Mouse (Mus musculus) MEL (cell line): Measurements from ENCODE around the gene Nkg7. TPM values are rescaled to one million over a fixed set of nuclear protein-coding genes. Genes with fewer than 3 reads are reported as not detected.
"Not testable (repeated sequence)": the region's sequence is repeated elsewhere in the genome, so short reads cannot be mapped to it uniquely, and the experiment has no call there.

ENCODE experiments used
- DNase-seq: peaks from one replicate; pipeline ENCODE4 v3.0.0; 2011; ENCODE audit warnings: low read depth, low spot score
- H3K27ac ChIP-seq: 2 replicates; pipeline ENCODE4 v1.5.1; 2012; ENCODE audit warnings: low read depth, mild to moderate bottlenecking, control low read depth, low read length, moderate library complexity; ENCODE audit not compliant: control insufficient read depth
- H3K27me3 ChIP-seq, 2 experiments: fragments of 150-350 bp in 1 of 2; sonication (generic) in 1 of 2; 2 replicates each; pipeline ENCODE4 v1.6.1; 2012; ENCODE audit warnings: low read length in 2 of 2, mild to moderate bottlenecking in 2 of 2, improper control_type of control experiment in 1 of 2, moderate library complexity in 1 of 2; ENCODE audit not compliant: insufficient read depth in 2 of 2, control insufficient read depth in 1 of 2
- H3K36me3 ChIP-seq, 2 experiments: 2 replicates each; pipeline ENCODE4 v1.6.1; 2012 to 2014; ENCODE audit warnings: low read length in 2 of 2, improper control_type of control experiment in 1 of 2, inconsistent platforms in 1 of 2, mild to moderate bottlenecking in 1 of 2; ENCODE audit not compliant: insufficient read depth in 2 of 2, control insufficient read depth in 1 of 2
- H3K4me1 ChIP-seq, 2 experiments: fragments of 150-350 bp in 1 of 2; sonication (generic) in 1 of 2; 2 replicates each; pipeline ENCODE4 v1.6.1; 2012; ENCODE audit warnings: low read length in 2 of 2, improper control_type of control experiment in 1 of 2, mild to moderate bottlenecking in 1 of 2; ENCODE audit not compliant: insufficient read depth in 2 of 2, control insufficient read depth in 1 of 2
- H3K4me3 ChIP-seq, 2 experiments: fragments of 150-350 bp in 1 of 2; sonication (generic) in 1 of 2; 2 replicates each; pipeline ENCODE4 v1.5.1; 2012; ENCODE audit warnings: low read depth in 2 of 2, low read length in 2 of 2, mild to moderate bottlenecking in 2 of 2, moderate library complexity in 2 of 2, control low read depth in 1 of 2, improper control_type of control experiment in 1 of 2; ENCODE audit not compliant: control insufficient read depth in 1 of 2, insufficient read depth in 1 of 2
- H3K79me2 ChIP-seq: 2 replicates; pipeline ENCODE4 v1.6.1; 2012; ENCODE audit warnings: mild to moderate bottlenecking, low read length, moderate library complexity; ENCODE audit not compliant: control insufficient read depth, poor library complexity, insufficient read depth
- H3K9ac ChIP-seq: 2 replicates; pipeline ENCODE4 v1.6.1; 2012; ENCODE audit warnings: low read depth, mild to moderate bottlenecking, control low read depth, low read length, moderate library complexity; ENCODE audit not compliant: control insufficient read depth, poor library complexity, severe bottlenecking
- H3K9me3 ChIP-seq: fragments of 150-350 bp; sonication (generic); replicated peaks from 2 replicates; pipeline ENCODE4 v1.6.1; 2012; ENCODE audit warnings: mild to moderate bottlenecking, low read length, improper control_type of control experiment, moderate library complexity; ENCODE audit not compliant: insufficient read depth
- CHD2 ChIP-seq: IDR thresholded peaks from 2 replicates; pipeline ENCODE4 v1.6.1; 2011; ENCODE audit warnings: low read length, improper control_type of control experiment
- CTCF ChIP-seq, 3 experiments: IDR thresholded peaks in 2 of 3; conservative IDR thresholded peaks in 1 of 3; 2 replicates each; pipeline ENCODE4 v1.5.1; 2011 to 2012; ENCODE audit warnings: low read length in 3 of 3, low read depth in 2 of 3, mild to moderate bottlenecking in 2 of 3, improper control_type of control experiment in 1 of 3, inconsistent platforms in 1 of 3, mixed read lengths in 1 of 3, moderate library complexity in 1 of 3; ENCODE audit not compliant: control insufficient read depth in 1 of 3, insufficient read depth in 1 of 3, poor library complexity in 1 of 3, severe bottlenecking in 1 of 3
- GABPA ChIP-seq: IDR thresholded peaks from 2 replicates; pipeline ENCODE4 v1.6.1; 2012; ENCODE audit warnings: low read depth, mild to moderate bottlenecking, inconsistent platforms, low read length, improper control_type of control experiment, moderate library complexity
- JUND ChIP-seq: IDR thresholded peaks from 2 replicates; pipeline ENCODE4 v1.6.1; 2011; ENCODE audit warnings: low read depth, mild to moderate bottlenecking, improper control_type of control experiment, low read length
- MAFK ChIP-seq: IDR thresholded peaks from 2 replicates; pipeline ENCODE4 v1.6.1; 2011; ENCODE audit warnings: low read depth, mild to moderate bottlenecking, low read length, improper control_type of control experiment, borderline replicate concordance
- MAZ ChIP-seq: IDR thresholded peaks from 2 replicates; pipeline ENCODE4 v1.6.1; 2012; ENCODE audit warnings: low read depth, mild to moderate bottlenecking, inconsistent platforms, low read length, improper control_type of control experiment
- MEF2A ChIP-seq: IDR thresholded peaks from 2 replicates; pipeline ENCODE4 v1.6.1; 2014; ENCODE audit warnings: low read depth, mild to moderate bottlenecking, inconsistent platforms, low read length, improper control_type of control experiment; ENCODE audit not compliant: poor library complexity, insufficient replicate concordance, severe bottlenecking; ENCODE audit errors: extremely low read depth
- POLR2AphosphoS5 ChIP-seq: IDR thresholded peaks from 2 replicates; pipeline ENCODE4 v1.6.1; 2012; ENCODE audit warnings: low read depth, borderline replicate concordance, mild to moderate bottlenecking, inconsistent platforms, low read length, moderate library complexity, mixed read lengths
- SIN3A ChIP-seq: IDR thresholded peaks from 2 replicates; pipeline ENCODE4 v1.6.1; 2012; ENCODE audit warnings: low read length, improper control_type of control experiment, inconsistent platforms
- TAL1 ChIP-seq: IDR thresholded peaks from 2 replicates; pipeline ENCODE4 v1.6.1; 2012; ENCODE audit warnings: mild to moderate bottlenecking, inconsistent platforms, low read length, moderate library complexity, mixed read lengths
- TBP ChIP-seq: IDR thresholded peaks from 2 replicates; pipeline ENCODE4 v1.8.0; 2011; ENCODE audit warnings: low read depth, low read length, improper control_type of control experiment
- ZNF384 ChIP-seq: IDR thresholded peaks from 2 replicates; pipeline ENCODE4 v1.6.1; 2012; ENCODE audit warnings: low read depth, mild to moderate bottlenecking, inconsistent platforms, low read length, improper control_type of control experiment
- polyA plus RNA-seq, 2 experiments: library from polyadenylated mRNA; stranded (reverse) in 1 of 2; unstranded in 1 of 2; fragments of >175 nt in 1 of 2; fragments of >200 nt in 1 of 2; gene quantifications; 2 replicates each; pipeline versions ENCODE4 v1.2.1 to v1.2.4; 2012; ENCODE audit warnings: low replicate concordance in 2 of 2, low read depth in 1 of 2; ENCODE audit not compliant: insufficient read length in 2 of 2, insufficient read depth in 1 of 2, missing spikeins in 1 of 2
- total RNA-seq: library from RNA; depleted of rRNA; stranded (reverse); fragments of 300-350 nt; gene quantifications from 2 replicates; pipeline ENCODE4 v1.2.3, GENCODE M21; 2012

Gene Nkg7
- total and polyA plus RNA-seq, 3 experiments, result not detected

DNA sequence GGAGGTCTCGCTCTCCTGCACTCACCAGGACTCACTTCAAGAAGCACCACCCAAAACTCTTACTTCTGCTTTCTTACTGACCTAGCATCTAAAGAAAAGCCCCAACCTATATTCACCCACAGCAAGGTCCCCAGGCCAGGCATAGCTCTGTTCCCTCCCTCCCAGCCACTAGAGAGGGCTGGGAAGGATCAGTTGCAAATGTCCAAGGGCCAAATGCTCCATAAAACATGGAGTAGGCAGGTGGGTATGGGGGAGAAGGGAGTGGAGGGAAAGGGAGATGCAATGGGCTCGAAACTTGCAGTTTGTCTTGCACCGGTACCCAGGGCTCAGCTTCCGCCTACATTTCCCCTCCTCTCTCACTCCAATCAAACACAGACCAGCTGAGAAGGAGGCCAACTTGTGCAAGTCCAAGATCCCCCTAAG lies 28.7 kb upstream of the Nkg7 start, which contains the start of gene Siglecg:
Siglecg (plus strand) TSS at position 74 of the 423 bp plus-strand sequence.
- H3K27me3 ChIP-seq, result no peaks in the 10 kb centered on the region
- TF ChIP-seq GABPA (no peak), SIN3A (no peak)
- TF ChIP-seq, all 39 proteins: peak for 0
- Histone ChIP-seq H3K4me1 (no peaks in the 10 kb centered on the region), H3K9me3 (no peaks in the 10 kb centered on the region), H3K79me2 (no peaks in the 10 kb centered on the region), H3K27ac (no peak within 1 kb of the TSS), H3K4me3 (no peak within 1 kb of the TSS), H3K36me3 (no peaks in the 10 kb centered on the region), H3K9ac (no peak within 1 kb of the TSS)
- DNase-seq, result no peak

DNA sequence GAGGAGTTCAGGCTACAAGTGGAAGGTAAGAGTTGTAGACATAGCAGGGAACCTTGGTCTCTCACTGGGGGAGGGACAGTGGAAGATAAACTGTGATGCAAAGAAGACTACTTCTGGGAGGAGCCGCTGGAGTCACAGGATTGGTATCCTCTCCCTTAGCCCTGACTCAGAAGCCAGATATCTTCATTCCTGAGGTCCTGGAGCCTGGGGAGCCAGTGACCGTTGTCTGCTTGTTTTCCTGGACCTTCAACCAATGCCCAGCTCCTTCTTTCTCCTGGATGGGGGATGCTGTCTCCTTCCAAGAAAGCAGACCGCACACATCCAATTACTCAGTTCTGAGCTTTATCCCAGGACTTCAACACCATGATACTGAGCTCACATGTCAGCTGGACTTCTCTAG lies 27.8 kb upstream of the Nkg7 start:
- Histone ChIP-seq H3K27ac (no peak overlapping the region), H3K4me3 (no peak overlapping the region), H3K27me3 (no peaks in the 10 kb centered on the region), H3K4me1 (no peaks in the 10 kb centered on the region), H3K36me3 (no peaks in the 10 kb centered on the region), H3K9ac (no peak overlapping the region), H3K79me2 (no peaks in the 10 kb centered on the region), H3K9me3 (no peaks in the 10 kb centered on the region)
- no peak for DNase-seq
- no peak for TF ChIP-seq MAZ
- no peak for TF ChIP-seq MEF2A
- TF ChIP-seq GABPA, result no peak
- TF ChIP-seq JUND, result no peak
- TF ChIP-seq TAL1, result no peak
- no peak for TF ChIP-seq MAFK
- TF ChIP-seq POLR2AphosphoS5, result no peak
- no peak for TF ChIP-seq TBP
- TF ChIP-seq CHD2, result no peak
- no peak for TF ChIP-seq ZNF384
- TF ChIP-seq CTCF (IDR thresholded peaks at IDR 0.05 in 2 of 3, conservative IDR thresholded peaks at IDR 0.05 in 1 of 3; ENCODE audit: control insufficient read depth in 1 of 3, insufficient read depth in 1 of 3, low read depth in 2 of 3, low read length in 3 of 3, poor library complexity in 1 of 3, severe bottlenecking in 1 of 3), result no peak

DNA sequence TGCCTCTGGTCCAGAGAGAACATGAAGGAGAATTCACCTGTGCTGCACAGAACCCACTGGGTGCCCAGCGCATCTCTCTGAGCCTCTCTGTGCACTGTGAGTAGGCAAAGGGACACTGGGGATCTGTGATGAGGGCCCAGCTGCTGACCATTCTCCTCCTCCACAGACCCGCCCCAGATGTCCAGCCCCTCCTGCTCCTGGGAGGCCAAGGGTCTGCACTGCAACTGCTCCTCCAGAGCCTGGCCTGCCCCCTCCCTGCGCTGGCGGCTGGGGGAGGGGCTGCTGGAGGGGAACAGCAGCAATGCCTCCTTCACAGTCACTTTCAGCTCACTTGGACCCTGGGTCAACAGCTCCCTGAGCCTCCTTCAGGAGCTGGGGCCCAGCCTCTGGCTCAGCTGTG lies 25.1 kb upstream of the Nkg7 start:
- H3K36me3 ChIP-seq, H3K27me3 ChIP-seq, H3K4me3 ChIP-seq, H3K9me3 ChIP-seq, H3K79me2 ChIP-seq, DNase-seq, H3K27ac ChIP-seq, H3K4me1 ChIP-seq, H3K9ac ChIP-seq: not testable (repeated sequence)
